Mouse (Mus musculus): Measurements from ENCODE around the gene Vmn2r47.
"Not testable (repeated sequence)": the region's sequence is repeated elsewhere in the genome, so short reads cannot be mapped to it uniquely, and the experiment has no call there.

Vmn2r47 gene

GRCm38 (mm10) chr7:9841225-9841624 lies at the start of gene Vmn2r47:
Gene Vmn2r47 (minus strand): TSS chr7:9841325.
- DNase-seq (ENCODE audit: inconsistent age in 2 of 2, low spot score in 1 of 2) = not testable (repeated sequence)

GRCm38 (mm10) chr7:9770471-9770870 lies 70.7 kb downstream of the Vmn2r47 start, which contains the start of gene Vmn2r46:
Gene Vmn2r46 (minus strand): TSS chr7:9770571.
- not testable (repeated sequence) for DNase-seq (ENCODE audit: inconsistent age in 2 of 2, low spot score in 1 of 2)
